ENCODE assay signal across 20 mouse cellular contexts in genomic region chr15:7056851-7057250, GRCm38 (mm10). TPM values are rescaled to one million over a fixed set of nuclear protein-coding genes. Genes with fewer than 3 reads are reported as not detected.
DNase-seq lines count a peak whose midpoint lies in the region; ATAC-seq and TF ChIP-seq lines count a peak whose summit lies in the region.
"Had no signal": no experiment of that assay in that cellular context is flagged by ENCODE, and none has a peak within 500 bp of the region (broad histone marks: within the 10 kb centered on the region; RNA-seq: fewer than 3 reads in every experiment).

No protein-coding gene starts in this region.

- H3K27ac ChIP-seq in ES-E14 (ENCODE audit: insufficient read depth, low read depth, low read length, poor library complexity, severe bottlenecking): no peak overlapping the region
- H3K27ac ChIP-seq: embryonic facial prominence, embryonic 12.5 days; heart, adult 2 months; heart, embryonic 13.5 days; hindbrain, embryonic 13.5 days; hindbrain, postnatal 0 days had no signal

- intact Hi-C loops in heart, postnatal 10 days (cut with DNase I): no loop called here

- H3K4me1 ChIP-seq in ES-E14 (ENCODE audit: control insufficient read depth in 2 of 2, insufficient read depth in 2 of 2, low read length in 2 of 2, poor library complexity in 1 of 2): peaks cover 0 to 2% of the 10 kb centered on the region in 2 experiments; a peak in 1 of 4 replicates

- DNase-seq in ES-E14 (ENCODE audit: low read depth, low spot score): no peak
- DNase-seq in R1 (ENCODE audit: low read depth, low spot score): peak; percentile 59
- no peak for DNase-seq in embryo, embryonic 10 days (ENCODE audit: low spot score)
- DNase-seq in heart, postnatal 10 days: no peak
- no peak for DNase-seq in left cerebral cortex, adult 8-10 months (ENCODE audit: low spot score in 2 of 2)
- DNase-seq: adrenal gland, postnatal 14 days; cerebellum, adult 18-20 months; cerebellum, adult 9-11 months; embryo, embryonic 11 days; gastrocnemius, postnatal 10 days; heart, adult 2 months; kidney, adult 18-20 months had no signal

- H3K79me3 ChIP-seq in C2C12 (ENCODE audit: low read depth): no peaks in the 10 kb centered on the region

- no peak overlapping the region for H3K4me3 ChIP-seq in C2C12 (ENCODE audit: insufficient read depth, poor library complexity, severe bottlenecking)
- no peak overlapping the region for H3K4me3 ChIP-seq in ES-E14 (ENCODE audit: insufficient read depth in 1 of 2, low read depth in 1 of 2, low read length in 2 of 2, poor library complexity in 1 of 2, severe bottlenecking in 1 of 2)
- H3K4me3 ChIP-seq: embryonic facial prominence, embryonic 12.5 days; heart, adult 2 months; heart, embryonic 13.5 days; hindbrain, embryonic 13.5 days had no signal

- H3K27me3 ChIP-seq in C2C12 (ENCODE audit: control insufficient read depth, insufficient read depth, insufficient read length): no peaks in the 10 kb centered on the region
- H3K27me3 ChIP-seq: embryonic facial prominence, embryonic 12.5 days; heart, embryonic 13.5 days; hindbrain, embryonic 13.5 days had no signal

- no peaks in the 10 kb centered on the region for H3K79me2 ChIP-seq in C2C12 (ENCODE audit: control insufficient read depth, insufficient read depth)

- no peaks in the 10 kb centered on the region for H3K9me3 ChIP-seq in ES-E14 (ENCODE audit: control insufficient read depth, insufficient read depth, low read depth, low read length)
- H3K9me3 ChIP-seq: embryonic facial prominence, embryonic 12.5 days; heart, embryonic 13.5 days; hindbrain, embryonic 13.5 days had no signal

- no peak overlapping the region for H3ac ChIP-seq in C2C12 (ENCODE audit: control insufficient read depth, insufficient read length, low read depth)

- H3K9ac ChIP-seq in ES-E14 (ENCODE audit: insufficient read depth, low read depth, low read length, poor library complexity, severe bottlenecking): no peak overlapping the region
- H3K9ac ChIP-seq: embryonic facial prominence, embryonic 12.5 days; heart, embryonic 13.5 days; hindbrain, embryonic 13.5 days had no signal

- in situ Hi-C loops in ES-E14 (cut with MboI; ENCODE audit: low sequenced_read_pairs in 2 of 2, unreplicated experiment in 2 of 2): no loop called here

- H3K36me3 ChIP-seq in C2C12 (ENCODE audit: control insufficient read depth, insufficient read depth) (no peaks in the 10 kb centered on the region), ES-E14 (ENCODE audit: control insufficient read depth, insufficient read depth, low read length, poor library complexity, severe bottlenecking) (no peaks in the 10 kb centered on the region)
- H3K36me3 ChIP-seq: embryonic facial prominence, embryonic 12.5 days; heart, embryonic 13.5 days; hindbrain, embryonic 13.5 days had no signal

- ATAC-seq in megakaryocyte, adult 5-6 weeks (ENCODE audit: poor library complexity, severe bottlenecking): peak; percentile 35
- ATAC-seq: activated CD4-positive, CD25-positive, alpha-beta regulatory T cell, adult 4 months; forebrain, embryonic 16.5 days; hindbrain, postnatal 0 days had no signal

- TF ChIP-seq CTCF in C2C12 (IDR thresholded peaks at IDR 0.05; ENCODE audit: control insufficient read depth, insufficient read depth, insufficient read length): no peak

TF ChIP-seq in C2C12, 6 proteins besides CTCF, POLR2A, EP300 and RAD21:
- TF ChIP-seq MYOD1 (IDR thresholded peaks at IDR 0.05; ENCODE audit: control insufficient read depth, insufficient read length, low read depth) (peak; percentile 73), MYOG (IDR thresholded peaks at IDR 0.05; ENCODE audit: control insufficient read depth, extremely low read depth, insufficient read length) (no peak), FOSL1 (IDR thresholded peaks at IDR 0.05; ENCODE audit: insufficient read depth, low read length, poor library complexity, severe bottlenecking) (peak; percentile 25)

TF ChIP-seq in ES-E14, 5 proteins besides CTCF, POLR2A, EP300 and RAD21:
- TF ChIP-seq HCFC1 (IDR thresholded peaks at IDR 0.05; ENCODE audit: borderline replicate concordance, insufficient read depth, low read length) (no peak), MAFK (IDR thresholded peaks at IDR 0.05; ENCODE audit: insufficient read depth, low read depth, low read length) (0 out of 2 replicates have a peak, but pooled peaks have one; percentile 9), ZNF384 (IDR thresholded peaks at IDR 0.05; ENCODE audit: low read depth, low read length) (peak; percentile 81; the same call in 1 of the 2 replicates), ZC3H11A (IDR thresholded peaks at IDR 0.05; ENCODE audit: borderline replicate concordance, low read depth, low read length) (no peak), CHD2 (IDR thresholded peaks at IDR 0.05; ENCODE audit: low read depth, low read length) (no peak)

RNA-seq across cellular contexts. Expression of gene Lifr, which starts 33.6 kb away (rescaled TPM):
- polyA plus RNA-seq in C2C12 (2012; fragmentation: generic; extraction: Trizol): 15.2 TPM
- 89.3 and 99.9 TPM in 2 replicates for total RNA-seq in ES-E14 (2012; rRNA removed)
- 7.3 and 9.2 TPM in 2 replicates for total RNA-seq in megakaryocyte, adult 5-6 weeks (2015)
- 8.4 and 10.0 TPM in 2 replicates for total RNA-seq in megakaryocyte, adult 5-6 weeks (2017)
- total RNA-seq in heart, postnatal 10 days (2021): 10 to 100 TPM; 50.2 to 54.0 TPM
- total RNA-seq in left cerebral cortex, adult 8-10 months (2022): 10 to 100 TPM; 42.3 to 53.0 (median 44.8) TPM
